Mouse (Mus musculus) c-Kit-positive CD71-positive TER-119-negative erythroid progenitor cells, embryonic 14.5 days (primary cell): ENCODE results near the gene Poc1b.

Experiments
- DNase-seq: peaks from one replicate; pipeline ENCODE4 v3.0.0-alpha.2; 2013; ENCODE audit warnings: low read depth

Gene Poc1b

DNA sequence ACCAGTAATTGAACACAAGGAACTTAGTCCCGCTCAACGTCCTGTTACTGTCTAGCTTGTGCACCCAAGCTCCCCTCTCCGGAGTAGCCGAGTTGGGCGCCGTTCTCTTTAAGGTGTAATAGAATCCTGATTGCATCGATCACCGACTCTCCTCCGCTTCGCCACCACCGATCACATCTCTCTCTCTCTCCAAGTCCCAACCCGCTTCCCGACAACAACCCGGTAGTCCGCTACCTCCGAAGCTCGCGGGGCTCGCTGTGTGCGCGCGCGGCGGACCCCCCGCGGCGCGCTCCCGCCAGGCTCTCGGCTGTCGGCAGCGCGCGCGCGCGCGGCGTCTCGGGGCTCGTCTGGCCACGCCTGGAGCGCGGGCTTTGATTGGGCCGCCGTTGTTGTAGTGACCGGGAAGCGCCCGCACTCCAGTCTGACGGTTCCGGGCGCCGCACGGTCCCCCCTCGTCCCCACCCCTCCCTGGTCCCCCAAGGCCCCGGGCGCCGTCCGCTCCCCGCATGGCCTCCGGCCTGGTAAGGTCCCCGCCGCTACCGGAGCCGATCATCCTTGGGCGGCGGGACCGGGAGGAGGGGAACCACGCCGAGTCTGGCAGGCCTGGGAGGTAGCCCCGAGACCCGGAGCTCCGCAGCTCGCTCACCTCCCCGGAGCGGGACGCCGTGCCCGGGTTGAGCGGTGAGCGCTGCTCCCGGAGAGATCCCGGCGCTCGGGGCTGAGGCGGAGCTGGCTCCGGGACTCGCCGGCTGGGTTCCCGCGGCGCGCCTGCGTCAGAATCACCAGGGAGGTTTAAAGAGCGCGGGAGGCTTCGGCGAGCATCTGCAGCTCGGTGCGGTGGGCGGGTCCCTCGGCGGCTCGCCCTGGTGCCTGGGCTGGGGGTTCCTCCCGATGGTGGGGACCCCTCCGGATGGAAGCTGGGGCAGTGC lies at the start of gene Poc1b:
Poc1b (plus strand) TSS at position 334 of the 929 bp plus-strand sequence.
- peak; percentile 75 for DNase-seq

DNA sequence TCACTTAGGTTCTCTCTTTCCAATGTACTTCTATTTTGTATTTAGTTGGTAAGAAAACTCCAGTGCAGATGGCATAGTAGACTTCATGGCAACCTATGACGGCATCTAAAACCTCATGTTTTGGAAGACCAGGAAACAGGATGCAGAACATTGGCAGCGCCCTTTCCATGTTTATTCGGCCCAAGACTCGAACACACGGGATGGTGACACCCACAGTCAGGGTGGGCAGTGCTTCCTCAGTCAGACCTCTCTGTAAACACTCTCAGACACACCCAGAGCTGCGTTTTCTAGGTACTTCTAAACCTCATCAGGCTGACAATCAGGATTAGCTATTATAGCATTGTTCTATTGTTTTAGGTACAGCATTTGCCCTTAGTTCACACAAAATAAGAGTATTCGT lies 46.2 kb upstream of the Poc1b start:
- DNase-seq: no peak

DNA sequence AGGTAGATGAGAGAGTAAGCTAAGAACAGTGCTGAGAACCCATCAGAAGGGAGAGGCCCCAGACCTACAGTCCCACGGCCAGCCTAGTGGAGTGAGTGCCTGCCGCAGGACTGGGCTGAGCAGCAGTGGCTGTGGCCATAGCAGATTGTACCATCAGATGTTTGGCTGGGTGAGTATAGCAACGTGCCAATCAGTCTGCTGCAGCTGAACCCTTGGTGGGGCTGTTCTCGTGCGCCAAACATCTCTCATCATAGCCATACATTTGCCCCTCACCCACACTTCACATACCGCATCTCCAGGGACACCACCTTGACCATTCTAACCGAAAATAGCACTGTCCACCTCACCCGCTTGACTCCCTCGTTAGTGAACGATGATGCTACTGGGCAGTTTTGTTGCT lies 45.4 kb upstream of the Poc1b start:
- no peak for DNase-seq

DNA sequence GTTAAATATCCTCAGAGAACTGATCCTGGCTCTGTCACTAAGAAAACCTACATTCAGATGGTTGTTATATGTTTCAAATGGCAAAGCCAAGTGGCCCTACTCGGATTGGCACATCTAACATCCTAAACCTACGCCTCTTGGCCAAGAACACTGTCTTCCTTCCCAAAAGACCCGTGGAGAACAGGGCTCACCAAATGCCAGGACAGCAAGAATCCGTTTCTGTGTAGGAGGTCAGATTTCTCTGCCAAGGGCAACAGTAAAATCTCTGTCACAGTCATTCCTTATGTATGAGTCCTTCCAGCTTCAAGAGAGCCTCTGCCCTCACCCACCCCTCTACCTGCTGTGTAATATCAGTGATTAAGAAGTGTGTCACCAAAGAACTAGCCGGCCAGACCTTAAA lies 44.3 kb upstream of the Poc1b start:
- DNase-seq: no peak

DNA sequence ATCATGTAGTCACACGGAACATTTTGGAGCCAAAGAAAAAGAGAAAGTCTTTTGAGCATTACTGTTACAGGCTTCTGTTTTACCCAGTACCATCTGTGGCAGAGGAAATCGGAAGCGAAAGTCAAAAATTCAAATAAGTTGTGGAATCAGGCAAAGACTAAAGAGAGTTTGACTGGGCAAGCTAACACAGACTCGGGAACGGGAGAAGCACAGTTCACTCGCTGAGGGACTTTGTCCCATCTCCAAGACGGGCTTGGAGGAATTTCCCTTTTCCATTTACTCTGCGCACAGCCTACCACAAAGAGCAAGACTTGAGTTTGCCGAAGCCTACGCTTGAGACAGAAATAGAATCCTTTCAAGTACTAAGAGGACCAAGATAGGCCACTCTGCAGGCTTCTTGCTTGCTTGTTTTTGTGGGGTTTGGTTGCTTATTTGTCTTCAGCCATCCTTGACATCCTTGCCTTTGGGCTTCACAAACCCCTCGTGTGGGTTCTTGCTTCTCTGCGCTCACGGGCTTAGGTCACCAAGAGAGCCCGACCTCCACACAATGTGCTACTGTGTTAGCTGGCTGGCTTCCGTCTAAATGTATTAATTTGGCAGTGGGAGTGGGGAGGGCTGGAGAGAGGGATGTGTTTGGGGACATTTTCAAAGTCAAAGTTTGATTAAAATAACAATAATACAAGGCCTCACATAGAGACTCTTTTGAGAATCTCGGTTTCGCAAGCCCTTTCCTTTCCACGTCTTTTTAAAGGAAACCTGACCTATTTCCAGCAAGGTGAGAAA lies 30.5 kb upstream of the Poc1b start:
- DNase-seq: no peak

DNA sequence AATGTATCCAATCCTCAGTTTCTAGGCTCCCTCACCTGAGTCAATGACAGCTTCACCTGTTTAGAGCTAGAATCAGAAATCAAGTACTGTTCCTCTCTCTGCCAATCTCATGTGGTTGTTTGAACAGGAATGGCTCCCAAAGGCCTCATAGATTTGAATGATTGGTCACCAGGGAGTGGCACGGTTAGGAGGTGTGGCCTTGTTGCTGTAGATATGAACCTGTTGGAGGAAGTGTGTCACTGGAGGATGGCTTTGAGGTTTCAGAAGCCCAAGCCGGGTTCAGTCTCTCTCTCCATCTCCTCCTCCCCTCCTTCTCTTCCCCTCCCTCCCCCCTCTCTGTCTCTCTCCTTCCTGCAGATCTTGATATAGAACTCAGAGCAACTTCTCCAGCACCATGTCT lies 28.2 kb upstream of the Poc1b start:
- DNase-seq: no peak

DNA sequence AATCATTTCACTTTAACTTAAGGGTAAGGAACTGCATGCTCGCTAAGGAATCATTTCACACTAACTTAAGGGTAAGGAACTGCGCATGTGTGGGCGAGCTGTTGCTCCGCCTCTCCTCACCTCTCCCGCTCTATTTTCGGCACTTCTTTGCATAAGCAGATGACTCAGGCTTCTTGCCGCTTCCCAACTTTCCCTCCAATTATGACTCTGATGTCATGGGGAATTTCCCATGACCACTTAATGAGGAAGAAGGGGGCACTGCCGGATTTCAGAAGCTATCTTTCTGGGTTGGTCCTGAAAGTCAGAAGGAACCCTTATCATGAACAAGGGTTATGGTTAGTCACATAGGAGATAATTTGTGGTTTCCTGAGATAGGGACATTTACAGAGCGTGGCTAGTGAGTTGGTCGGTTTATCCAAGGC lies 25.3 kb upstream of the Poc1b start:
- no peak for DNase-seq

DNA sequence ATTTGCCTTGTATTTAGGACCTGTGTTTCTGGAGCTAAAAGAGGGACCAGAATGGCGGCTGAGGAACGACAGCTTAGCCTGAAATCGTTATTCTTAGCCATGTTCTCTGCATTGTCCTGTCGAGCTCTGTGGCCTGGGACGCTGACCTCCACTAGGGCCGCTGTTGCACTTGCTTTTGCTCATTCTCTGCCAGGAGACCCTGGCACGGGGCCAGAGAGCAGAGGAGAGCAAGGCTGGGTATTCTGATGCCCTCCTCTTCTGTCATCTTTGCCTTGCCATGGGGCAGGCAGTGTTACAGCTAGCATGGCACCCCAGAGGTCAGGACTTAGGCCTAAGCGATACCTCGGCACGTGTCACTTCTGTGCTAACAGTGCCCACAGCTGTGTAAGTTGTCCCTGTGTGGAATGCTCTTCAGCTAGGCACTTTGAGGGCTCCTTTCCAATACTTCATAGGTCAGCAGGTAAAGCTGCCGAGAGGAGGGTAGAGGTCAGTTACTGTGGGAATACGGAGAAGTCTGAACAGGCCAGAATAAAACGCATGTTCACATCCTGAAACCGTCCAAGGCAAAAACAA lies 23.3 kb upstream of the Poc1b start:
- DNase-seq: no peak

DNA sequence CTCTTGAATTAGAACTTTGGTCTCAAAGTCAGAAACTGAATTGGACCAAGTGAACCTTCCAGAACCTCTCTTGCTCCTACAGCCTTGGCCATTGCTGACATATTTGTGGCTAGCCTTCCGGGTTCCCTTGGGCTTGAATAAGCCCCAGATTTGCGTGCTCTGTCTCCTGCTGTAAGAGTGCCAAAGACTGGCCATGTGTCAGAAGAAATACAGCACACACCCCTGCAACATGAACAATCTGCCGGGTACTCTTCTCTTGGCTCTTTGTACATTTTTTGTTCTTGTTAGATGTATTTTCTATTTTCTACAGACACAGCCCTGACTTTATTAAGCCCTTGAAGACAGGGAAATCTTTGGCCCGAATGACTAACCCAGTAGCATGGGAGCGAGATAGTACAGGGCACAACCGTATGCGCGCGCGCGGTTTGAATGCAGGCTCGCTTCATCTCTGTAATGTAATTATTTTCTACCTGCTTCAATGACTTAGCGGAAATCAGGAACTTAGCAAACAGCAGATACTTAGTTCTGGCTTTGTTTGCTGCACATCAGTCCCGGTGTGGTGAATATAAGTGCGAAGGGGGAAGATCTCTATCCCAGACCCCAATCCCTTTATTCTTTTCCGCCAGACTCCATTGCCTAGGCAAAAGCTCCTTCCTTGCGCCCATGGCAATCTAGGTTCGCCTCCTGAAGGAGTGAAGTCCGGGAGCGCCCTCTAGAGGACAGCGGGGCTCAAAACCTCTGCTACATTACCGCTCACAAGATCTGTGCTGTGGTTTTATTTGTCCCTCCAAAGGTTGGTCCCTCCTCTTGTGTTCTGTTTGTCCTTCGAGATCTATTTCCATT lies 22.2 kb upstream of the Poc1b start:
- DNase-seq: peak; percentile 68

DNA sequence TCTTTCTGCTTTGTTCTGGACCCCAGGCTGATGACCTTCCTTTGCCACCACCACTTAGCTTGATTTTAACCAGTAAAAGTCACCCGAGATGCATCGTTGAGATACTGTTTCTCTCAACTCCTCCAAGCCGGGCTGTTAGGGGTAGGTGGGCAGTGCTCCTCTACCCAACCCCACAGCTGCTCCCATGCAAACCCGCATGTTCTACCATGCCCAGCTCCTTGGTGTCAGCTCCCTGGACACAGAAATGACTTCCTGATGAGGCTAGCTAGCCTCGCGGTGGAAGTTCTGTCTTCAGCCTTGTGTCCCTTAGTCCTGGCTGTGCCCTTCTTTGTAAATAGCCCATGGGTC lies 21.6 kb upstream of the Poc1b start:
- no peak for DNase-seq

DNA sequence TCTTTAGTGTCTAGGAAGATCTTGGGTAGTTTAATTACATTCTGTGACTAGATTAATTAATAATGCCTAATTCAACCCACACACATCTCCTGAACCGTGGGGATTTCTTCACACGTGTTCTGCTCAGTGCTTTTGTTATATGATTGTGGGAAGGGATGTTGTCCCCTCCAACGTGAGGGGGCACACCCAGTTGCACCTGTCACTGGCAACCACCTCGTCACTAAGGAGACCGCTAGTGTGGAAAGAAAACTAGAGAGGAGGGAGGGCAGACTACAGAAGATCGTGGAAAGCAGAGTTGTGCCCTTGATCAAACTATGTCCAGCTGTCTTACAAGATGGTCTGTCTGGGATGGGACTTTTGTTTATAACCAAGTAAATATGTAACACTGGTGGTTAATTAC lies 20.8 kb upstream of the Poc1b start:
- DNase-seq: no peak

DNA sequence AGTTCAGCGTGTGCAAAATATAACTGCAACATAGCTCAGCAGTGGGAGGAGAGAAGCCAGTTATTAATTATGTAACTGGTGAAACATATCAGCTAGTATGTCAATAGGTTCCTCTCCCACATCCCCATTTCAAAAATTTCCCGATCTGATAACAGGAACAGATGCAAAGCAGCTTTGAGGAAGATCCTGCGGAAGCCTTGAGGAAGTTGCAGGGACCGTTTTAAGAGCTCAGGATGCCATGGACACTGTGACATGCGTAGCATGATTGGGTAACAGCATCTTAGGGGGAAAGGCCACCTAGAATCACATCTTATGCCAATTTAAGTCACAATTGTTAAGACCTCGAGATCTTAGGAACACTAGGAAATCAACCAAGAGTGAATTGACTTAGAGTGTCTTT lies 16.9 kb upstream of the Poc1b start:
- DNase-seq: no peak

DNA sequence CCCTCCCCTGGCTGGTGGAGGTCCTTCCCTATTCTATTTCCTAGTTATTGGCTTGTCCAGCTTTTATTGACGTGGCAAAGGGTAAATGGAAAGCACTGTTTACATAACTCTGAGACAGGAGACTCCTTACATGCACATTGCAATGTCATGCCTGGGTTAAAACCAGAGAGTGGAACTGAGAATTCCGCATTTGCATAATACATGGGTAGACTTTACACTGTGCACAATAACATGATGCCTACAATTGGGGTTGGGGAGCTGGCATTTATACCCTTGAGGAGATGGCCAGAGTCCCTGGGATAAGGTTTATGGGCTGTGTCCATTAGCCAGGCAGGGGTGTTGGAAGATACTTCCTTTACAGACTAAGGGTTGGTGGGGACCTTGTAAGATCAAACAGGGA lies 13.5 kb upstream of the Poc1b start:
- no peak for DNase-seq

DNA sequence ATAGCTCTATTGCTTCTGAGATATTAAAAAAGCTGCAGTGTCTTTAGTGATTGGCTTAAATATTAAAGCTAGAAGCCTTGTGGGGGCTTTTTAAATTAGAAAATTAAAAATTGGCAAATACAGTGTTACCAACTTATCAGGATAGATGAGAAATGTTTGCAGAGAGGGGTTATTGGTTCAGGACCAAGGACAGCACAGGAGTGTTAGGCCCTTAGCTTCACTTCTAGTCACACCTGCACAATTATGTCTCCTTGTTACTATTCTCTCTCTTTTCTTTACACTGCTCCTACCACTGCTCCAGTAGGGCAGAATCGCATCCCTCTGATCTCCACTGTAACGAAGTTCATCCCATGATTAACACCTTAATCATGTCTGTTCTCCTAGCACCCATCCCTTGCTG lies 11.7 kb upstream of the Poc1b start:
- DNase-seq: no peak

DNA sequence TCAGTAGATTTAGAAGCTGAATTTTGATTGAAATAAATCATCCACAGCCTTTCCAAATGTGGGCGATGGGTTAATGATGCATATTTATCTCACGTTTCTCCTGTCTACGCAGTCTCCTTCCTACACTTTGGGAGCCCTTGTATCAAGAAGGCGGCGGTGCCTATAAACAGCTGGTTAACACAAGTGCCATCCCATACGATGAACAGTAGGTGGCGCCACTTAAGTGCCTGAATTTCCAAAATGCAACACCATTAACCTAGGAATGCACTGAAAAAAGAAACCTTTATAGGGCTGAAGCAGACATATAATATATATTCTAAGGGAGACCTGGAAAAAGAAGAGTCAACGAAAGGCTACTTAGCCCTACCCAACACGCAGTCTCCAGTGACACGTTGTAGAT lies 9.5 kb upstream of the Poc1b start:
- DNase-seq: no peak

DNA sequence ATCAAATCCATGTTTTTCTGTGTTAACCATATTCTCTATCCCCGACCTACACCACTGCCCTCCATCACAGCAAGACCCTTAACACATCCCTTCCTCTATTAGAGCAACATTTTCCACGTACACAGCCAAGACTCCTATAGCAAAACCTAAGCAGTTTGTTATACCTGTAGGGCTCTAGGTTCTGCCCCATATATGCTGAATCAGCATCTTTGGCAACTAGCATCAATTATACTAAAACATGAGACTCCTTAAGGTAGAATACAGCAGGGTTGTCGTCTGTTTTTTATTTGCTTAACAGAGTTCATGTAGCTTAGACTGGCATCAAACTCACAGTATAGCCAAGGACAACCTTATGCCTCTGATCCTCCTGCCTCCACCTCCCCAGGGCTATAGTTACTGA lies 1.3 kb upstream of the Poc1b start:
- DNase-seq: no peak

DNA sequence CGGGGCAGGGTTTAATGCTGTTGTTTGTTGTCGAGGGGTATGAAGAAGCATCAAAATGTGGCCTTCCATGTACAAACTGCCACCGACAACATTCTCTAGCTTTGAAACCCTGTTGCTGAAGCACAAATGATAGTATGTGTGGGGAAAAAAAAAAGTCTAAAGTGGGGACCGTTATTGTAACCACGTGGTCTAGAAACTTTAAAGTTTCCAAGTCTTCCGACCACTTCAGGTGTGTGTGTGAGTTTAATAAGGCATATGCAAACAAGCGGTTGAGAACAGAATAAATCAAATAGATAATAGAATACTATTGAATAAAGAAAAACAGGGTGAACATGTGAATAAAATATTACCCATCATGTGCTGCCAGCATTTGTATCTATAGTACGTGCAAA lies 529 bp upstream of the Poc1b start:
- no peak for DNase-seq

DNA sequence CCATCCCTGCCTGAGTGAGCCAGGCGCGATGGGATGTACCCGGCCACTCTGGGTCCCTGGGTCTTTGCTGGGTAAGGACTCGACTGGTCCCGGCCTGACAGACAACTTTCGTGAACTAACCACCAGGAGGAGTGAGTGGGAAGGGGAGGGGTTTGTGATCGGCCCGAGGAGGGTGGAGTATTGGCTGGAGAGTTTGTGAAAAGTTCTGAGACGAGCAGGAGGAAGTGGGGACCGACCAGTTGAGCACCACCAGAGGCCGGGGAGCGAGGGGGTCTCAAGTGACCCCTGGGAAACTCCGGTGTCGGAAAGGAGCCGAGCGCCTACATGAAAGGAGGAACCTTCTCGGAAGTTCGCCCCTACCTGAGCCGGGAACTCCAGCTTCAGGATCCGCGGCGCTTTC lies 1.1 kb downstream of the Poc1b start, which contains the start of gene Galnt4:
Galnt4 (plus strand) TSS at position 196 of the 400 bp plus-strand sequence.
- DNase-seq: peak; percentile 79

DNA sequence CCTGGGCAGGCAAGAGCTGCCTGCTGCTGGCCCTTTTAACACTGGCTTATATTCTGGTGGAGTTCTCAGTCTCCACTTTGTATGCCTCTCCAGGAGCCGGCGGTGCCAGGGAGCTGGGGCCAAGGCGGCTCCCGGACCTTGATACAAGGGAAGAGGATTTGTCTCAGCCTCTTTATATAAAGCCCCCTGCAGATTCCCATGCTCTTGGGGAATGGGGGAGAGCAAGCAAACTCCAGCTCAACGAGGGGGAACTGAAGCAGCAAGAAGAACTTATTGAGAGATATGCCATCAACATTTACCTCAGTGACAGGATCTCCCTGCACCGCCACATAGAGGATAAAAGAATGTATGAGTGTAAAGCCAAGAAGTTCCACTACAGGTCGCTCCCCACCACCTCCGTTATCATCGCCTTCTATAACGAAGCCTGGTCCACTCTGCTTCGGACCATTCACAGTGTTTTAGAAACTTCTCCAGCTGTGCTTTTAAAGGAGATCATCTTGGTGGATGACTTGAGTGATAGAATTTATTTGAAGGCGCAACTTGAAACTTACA lies 1.7 kb downstream of the Poc1b start:
- no peak for DNase-seq

DNA sequence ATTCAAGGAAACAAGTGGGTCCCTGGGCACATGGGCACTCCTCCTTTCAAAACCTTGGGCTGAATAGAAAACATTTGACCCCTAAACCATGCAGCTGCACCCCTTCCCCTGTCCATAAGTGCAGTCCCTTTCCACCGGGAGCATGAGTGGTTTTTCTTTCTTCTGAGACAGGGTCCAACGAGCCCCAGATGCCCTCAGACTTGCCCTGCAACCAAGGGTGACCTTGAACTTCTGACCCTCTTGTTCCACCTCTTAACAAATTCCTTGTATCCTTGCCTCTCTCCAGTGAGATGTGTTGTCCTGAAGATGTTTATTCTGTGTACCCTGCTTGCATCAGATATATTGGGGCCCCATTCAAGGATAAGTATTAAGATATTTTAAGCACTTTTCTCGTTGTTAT lies 6.7 kb downstream of the Poc1b start:
- no peak for DNase-seq

DNA sequence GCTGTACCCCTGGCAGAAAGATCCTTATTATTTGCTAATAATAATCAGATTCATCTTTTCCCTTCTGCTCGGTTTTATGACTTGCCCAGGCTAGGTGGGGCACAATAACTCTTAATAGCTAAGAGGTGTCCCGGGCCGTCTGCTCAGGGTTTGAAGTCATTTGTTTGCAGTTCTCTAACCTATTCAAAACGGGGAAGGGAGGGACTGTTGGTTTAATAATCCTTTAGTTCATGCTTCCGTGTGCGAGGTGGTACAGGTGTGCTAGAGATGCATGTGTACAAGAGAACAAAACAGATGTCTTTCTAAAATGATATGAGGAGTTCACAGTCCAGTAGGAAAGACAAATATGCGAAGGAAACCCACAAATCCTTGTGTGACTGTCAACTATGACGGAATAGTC lies 7.5 kb downstream of the Poc1b start:
- DNase-seq: no peak
